Mouse (Mus musculus) neural tube, embryonic 12.5 days (tissue): ENCODE measurements around the gene Usp8. TPM values are rescaled to one million over a fixed set of nuclear protein-coding genes. Genes with fewer than 3 reads are reported as not detected.

Source experiments
- ATAC-seq: fragments of 200-750 bp; cut with Nextera tagmentation; 2 replicates; pipeline ENCODE4 v1.8.0; 2017; ENCODE audit warnings: low read depth, mild to moderate bottlenecking, moderate TSS enrichment, moderate library complexity; ENCODE audit not compliant: low FRiP score
- H3K27ac ChIP-seq: fragments of 300-500 bp; sonication (generic); 2 replicates; pipeline ENCODE4 v1.5.1; 2016
- H3K27me3 ChIP-seq: fragments of 300-500 bp; sonication (generic); replicated peaks from 2 replicates; pipeline ENCODE4 v1.6.1; 2016; ENCODE audit warnings: mild to moderate bottlenecking
- H3K36me3 ChIP-seq: fragments of 300-500 bp; sonication (generic); 2 replicates; pipeline ENCODE4 v1.6.1; 2016; ENCODE audit warnings: mild to moderate bottlenecking
- H3K4me1 ChIP-seq: fragments of 300-500 bp; sonication (generic); 2 replicates; pipeline ENCODE4 v1.6.1; 2016
- H3K4me2 ChIP-seq: fragments of 300-500 bp; sonication (generic); replicated peaks from 2 replicates; pipeline ENCODE4 v1.6.1; 2016; ENCODE audit warnings: mild to moderate bottlenecking
- H3K4me3 ChIP-seq: fragments of 300-500 bp; sonication (generic); 2 replicates; pipeline ENCODE4 v1.5.1; 2016
- H3K9ac ChIP-seq: fragments of 300-500 bp; sonication (generic); 2 replicates; pipeline ENCODE4 v1.6.1; 2016; ENCODE audit warnings: mild to moderate bottlenecking
- H3K9me3 ChIP-seq: fragments of 300-500 bp; sonication (generic); 2 replicates; pipeline ENCODE4 v1.6.1; 2016; ENCODE audit warnings: mild to moderate bottlenecking
- WGBS: fragments of 180-500 bp; shearing (Covaris S2); methylation state at CpG from one replicate; pipeline ENCODE4 v1.1.7; 2016; 5-methylcytosine and 5-hydroxymethylcytosine counted together
- polyA plus RNA-seq: library from polyadenylated mRNA; unstranded; fragments of >200 nt; fragmentation: Nextera tagmentation; extraction: Ambion mirVana; gene quantifications from 2 replicates; pipeline ENCODE4 v1.2.1, GENCODE M21; 2016

Usp8 gene
- polyA plus RNA-seq, 1 experiment from 2014 or later = 38.6 TPM

DNA sequence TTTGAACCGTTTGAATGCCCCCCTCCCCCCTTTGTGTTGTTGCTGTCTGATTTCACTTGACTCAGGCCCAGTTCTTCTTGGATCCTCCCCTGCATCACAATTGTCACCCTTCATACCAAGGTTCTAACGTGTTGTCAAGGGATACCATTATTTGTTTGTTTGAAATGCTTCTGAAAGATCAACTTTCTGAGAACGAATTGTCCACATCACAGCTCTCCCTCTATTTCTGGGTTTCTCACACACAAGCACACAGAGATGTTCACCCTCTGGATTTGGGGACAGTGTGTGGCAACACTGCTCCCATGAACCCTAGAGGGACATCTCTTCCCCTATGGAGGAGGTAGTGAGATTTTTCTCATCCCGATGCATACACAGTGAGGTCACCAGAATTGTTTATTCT, 76.2 kb downstream of the Usp8 start, which contains the start of gene Usp50:
Gene Usp50 (minus strand): TSS at position 101 of the 400 bp plus-strand sequence.
- Histone ChIP-seq H3K36me3 (no peaks in the 10 kb centered on the region), H3K27ac (no peak within 1 kb of the TSS), H3K9ac (no peak within 1 kb of the TSS), H3K4me2 (no peak within 1 kb of the TSS), H3K4me1 (no peaks in the 10 kb centered on the region), H3K4me3 (no peak within 1 kb of the TSS), H3K27me3 (no peaks in the 10 kb centered on the region), H3K9me3 (no peaks in the 10 kb centered on the region)
- no peak for ATAC-seq
- 69% methylated on average over 4 of the region's 4 CpGs for WGBS

DNA sequence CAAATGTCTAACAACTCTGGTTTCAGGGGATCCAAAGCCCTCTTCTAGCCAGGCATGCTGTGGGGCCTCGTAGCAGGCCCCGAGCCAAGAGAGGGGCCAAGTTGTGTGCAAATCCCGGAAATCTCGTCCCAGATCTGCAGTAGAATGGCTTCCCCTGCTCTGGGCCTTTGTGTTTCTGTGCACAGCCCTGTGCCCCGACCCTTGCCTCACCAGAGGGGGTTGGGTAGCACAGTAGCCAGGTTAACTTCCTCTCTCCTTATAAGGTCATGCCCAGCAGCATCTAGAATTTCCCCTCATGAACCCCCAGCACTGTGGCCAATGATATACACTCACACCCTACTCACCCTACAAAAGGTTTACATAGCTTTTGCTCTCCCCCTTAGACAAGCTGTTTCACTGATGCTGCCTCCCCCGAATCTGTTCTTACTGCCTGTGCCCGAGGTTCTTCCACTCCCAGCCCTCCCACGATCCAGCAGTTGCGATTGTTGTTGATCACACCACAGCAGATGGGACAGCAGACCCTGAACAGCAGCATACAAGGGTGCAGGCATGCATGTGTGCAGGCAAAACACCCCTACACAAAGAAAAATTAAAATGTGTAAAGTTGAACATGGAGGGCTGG, 80.7 kb downstream of the Usp8 start:
- no peaks in the 10 kb centered on the region for H3K27me3 ChIP-seq
- H3K4me3 ChIP-seq = no peak overlapping the region
- no peak overlapping the region for H3K4me2 ChIP-seq
- 66% methylated on average over 9 of the region's 9 CpGs for WGBS
- no peaks in the 10 kb centered on the region for H3K9me3 ChIP-seq
- H3K36me3 ChIP-seq = peaks cover 21% of the 10 kb centered on the region
- no peaks in the 10 kb centered on the region for H3K4me1 ChIP-seq
- H3K9ac ChIP-seq = no peak overlapping the region
- ATAC-seq = no peak
- H3K27ac ChIP-seq = no peak overlapping the region

DNA sequence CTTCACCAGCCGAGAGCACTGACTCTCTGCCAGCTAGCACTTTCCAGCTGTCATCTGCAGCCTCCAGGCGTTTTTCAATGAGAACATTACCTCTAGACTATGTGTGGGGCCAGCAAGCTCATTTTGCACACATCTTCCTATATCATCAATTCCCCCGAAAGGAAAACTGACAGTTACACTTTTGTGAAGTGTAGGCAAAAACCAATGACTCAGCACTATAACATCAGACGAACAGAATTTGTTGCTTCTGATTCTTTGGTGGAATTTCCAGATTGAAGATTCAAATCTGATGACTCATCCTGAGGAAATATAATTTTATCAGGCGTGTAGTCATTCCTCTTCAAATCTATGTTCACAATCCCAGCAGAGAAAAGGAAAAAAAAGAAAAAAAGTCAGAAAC, 85.5 kb downstream of the Usp8 start:
- Histone ChIP-seq H3K9me3 (no peaks in the 10 kb centered on the region), H3K36me3 (peaks cover 43% of the 10 kb centered on the region)
- no peak for ATAC-seq

DNA sequence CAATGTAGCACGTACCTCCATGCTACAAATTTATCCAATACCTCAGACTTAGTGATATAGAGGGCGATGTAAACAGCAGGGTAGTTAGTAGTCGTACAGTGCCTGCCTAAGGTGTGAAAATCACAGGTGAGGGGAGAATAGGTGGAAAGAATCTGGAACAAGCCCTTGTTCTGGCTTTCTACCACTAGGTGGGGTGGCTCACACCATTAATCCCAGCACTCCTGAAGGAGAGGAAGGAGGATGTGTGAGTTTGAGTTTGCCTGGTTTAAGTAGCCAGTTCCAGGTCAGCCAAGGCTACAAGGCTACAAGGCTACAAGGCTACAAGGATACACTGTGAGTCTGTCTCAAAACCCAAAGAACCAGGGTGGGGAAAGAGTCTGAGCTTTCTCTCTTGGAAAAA, 88.6 kb downstream of the Usp8 start:
- peaks cover 56% of the 10 kb centered on the region for H3K36me3 ChIP-seq
- no peaks in the 10 kb centered on the region for H3K27me3 ChIP-seq
- no peaks in the 10 kb centered on the region for H3K4me1 ChIP-seq
- no peak overlapping the region for H3K27ac ChIP-seq
- H3K4me3 ChIP-seq = no peak overlapping the region
- no peaks in the 10 kb centered on the region for H3K9me3 ChIP-seq
- ATAC-seq = no peak
- no peak overlapping the region for H3K4me2 ChIP-seq
- 87% methylated on average over 3 of the region's 3 CpGs for WGBS
- H3K9ac ChIP-seq = no peak overlapping the region

More for the DNA sequence above, 85.5 kb downstream of the Usp8 start:
- Histone ChIP-seq H3K27me3 (no peaks in the 10 kb centered on the region), H3K4me3 (no peak overlapping the region), H3K4me1 (no peaks in the 10 kb centered on the region), H3K9ac (no peak overlapping the region), H3K4me2 (no peak overlapping the region), H3K27ac (no peak overlapping the region)
- WGBS = 84% methylated on average over 5 of the region's 5 CpGs

DNA sequence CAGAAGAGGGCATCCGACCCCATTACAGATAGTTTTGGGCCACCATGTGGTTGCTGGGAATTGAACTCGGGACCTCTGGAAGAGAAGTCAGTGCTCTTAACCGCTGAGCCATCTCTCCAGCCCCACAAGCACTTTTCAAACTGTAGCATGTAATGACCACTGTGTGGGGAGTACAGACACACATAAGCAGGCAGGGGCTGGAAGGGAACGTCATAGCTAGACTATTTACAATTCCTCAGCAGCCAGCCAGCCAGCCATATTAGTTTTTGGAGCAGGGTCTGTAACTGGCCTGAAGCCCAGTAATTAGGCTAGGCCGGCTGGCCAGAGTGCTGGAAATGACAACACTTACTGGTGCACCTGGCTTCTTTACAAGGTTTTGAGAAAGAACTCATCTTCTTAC, 91.3 kb downstream of the Usp8 start:
- H3K27me3 ChIP-seq = no peaks in the 10 kb centered on the region
- no peak overlapping the region for H3K27ac ChIP-seq
- no peak overlapping the region for H3K4me3 ChIP-seq
- H3K4me2 ChIP-seq = no peak overlapping the region
- peaks cover 52% of the 10 kb centered on the region for H3K36me3 ChIP-seq
- no peak overlapping the region for H3K9ac ChIP-seq
- H3K4me1 ChIP-seq = no peaks in the 10 kb centered on the region
- ATAC-seq = no peak
- 92% methylated on average over 5 of the region's 5 CpGs for WGBS
- no peaks in the 10 kb centered on the region for H3K9me3 ChIP-seq

DNA sequence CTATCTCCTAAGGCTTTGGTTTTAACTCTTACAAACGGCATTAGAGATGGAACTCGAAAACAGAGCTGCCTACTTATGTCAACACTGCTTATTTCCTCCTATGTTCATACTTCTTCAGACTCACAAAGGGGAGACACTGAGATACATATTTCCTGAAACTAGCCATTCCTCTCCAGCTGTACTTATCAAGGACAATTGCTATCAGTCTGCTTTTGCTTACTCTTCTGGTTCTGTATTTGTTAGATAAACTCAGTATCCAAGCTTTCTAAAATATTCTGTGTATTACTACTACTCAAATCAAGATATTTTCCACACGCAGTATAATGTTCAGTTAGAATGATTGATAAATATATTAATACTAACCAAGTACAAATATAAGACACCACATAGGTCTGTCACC, 94.9 kb downstream of the Usp8 start:
- no peak overlapping the region for H3K4me2 ChIP-seq
- no peak overlapping the region for H3K27ac ChIP-seq
- H3K36me3 ChIP-seq = peaks cover 56% of the 10 kb centered on the region
- ATAC-seq = no peak
- H3K4me3 ChIP-seq = no peak overlapping the region
- WGBS = 92% methylated on average over 3 of the region's 3 CpGs
- H3K9ac ChIP-seq = no peak overlapping the region
- no peaks in the 10 kb centered on the region for H3K27me3 ChIP-seq
- H3K9me3 ChIP-seq = no peaks in the 10 kb centered on the region
- H3K4me1 ChIP-seq = no peaks in the 10 kb centered on the region

Other genes starting within 250 kb of the Usp8 start
- gene Atp8b4, start 206.7 kb upstream of the Usp8 start, polyA plus RNA-seq = 0.11 and 0.19 TPM in 2 replicates
- 1.8 and 1.9 TPM in 2 replicates for gene Slc27a2, start 154.9 kb upstream of the Usp8 start, polyA plus RNA-seq
- gene Hdc, start 88.0 kb upstream of the Usp8 start, polyA plus RNA-seq = 0.50 and 0.56 TPM in 2 replicates
- gene Gabpb1, start 31.0 kb upstream of the Usp8 start, polyA plus RNA-seq = 64.6 and 66.3 TPM in 2 replicates
- 2.9 and 3.7 TPM in 2 replicates for gene Usp50, start 76.1 kb downstream of the Usp8 start, polyA plus RNA-seq
- gene Trpm7, start 168.9 kb downstream of the Usp8 start, polyA plus RNA-seq = 34.0 and 35.3 TPM in 2 replicates
- gene Sppl2a, start 225.9 kb downstream of the Usp8 start, polyA plus RNA-seq = 34.6 and 36.7 TPM in 2 replicates